Mouse (Mus musculus): ENCODE results near the gene Als2cr12.
"Not testable (repeated sequence)": the region's sequence is repeated elsewhere in the genome, so short reads cannot be mapped to it uniquely, and the experiment has no call there.

DNA sequence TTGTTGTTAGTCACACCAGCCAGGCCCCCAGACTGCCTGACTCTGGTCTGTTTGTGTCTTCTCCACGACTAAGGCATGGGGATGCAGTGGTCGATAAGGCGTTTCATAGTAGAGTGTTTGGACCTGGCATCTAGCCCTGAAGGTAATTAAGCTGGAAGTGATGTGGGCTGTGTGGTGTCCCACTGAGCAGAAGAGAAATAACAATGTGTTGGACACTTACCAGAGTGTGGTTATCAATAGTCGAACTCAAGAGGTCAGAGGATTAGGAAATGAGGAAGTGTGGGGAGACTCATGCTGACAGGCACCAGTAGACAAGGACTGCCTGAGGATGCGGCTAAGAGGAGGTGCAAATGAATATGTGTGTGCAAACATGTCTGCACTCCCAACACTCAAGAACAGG lies 17.4 kb downstream of the Als2cr12 start:
- not testable (repeated sequence) for TF ChIP-seq CTCF (conservative IDR thresholded peaks at IDR 0.05; ENCODE audit: low read length); POU5F1 (IDR thresholded peaks at IDR 0.05; ENCODE audit: borderline replicate concordance, low read length); NANOG (IDR thresholded peaks at IDR 0.05; ENCODE audit: borderline replicate concordance, low read length)
